Mouse (Mus musculus) embryonic facial prominence, embryonic 13.5 days (tissue): ENCODE results near the gene Csdc2. TPM values are rescaled to one million over a fixed set of nuclear protein-coding genes. Genes with fewer than 3 reads are reported as not detected.

ENCODE experiments used
- ATAC-seq: fragments of 200-750 bp; cut with Nextera tagmentation; 2 replicates; pipeline ENCODE4 v1.8.0; 2017; ENCODE audit warnings: low read depth; ENCODE audit not compliant: insufficient number of reproducible peaks, insufficient read depth, low FRiP score, low TSS enrichment
- H3K27ac ChIP-seq: fragments of 300-500 bp; sonication (generic); 2 replicates; pipeline ENCODE4 v1.5.1; 2015; ENCODE audit warnings: moderate library complexity, mild to moderate bottlenecking, inconsistent platforms
- H3K27me3 ChIP-seq: fragments of 300-500 bp; sonication (generic); 2 replicates; pipeline ENCODE4 v1.6.1; 2015; ENCODE audit warnings: mild to moderate bottlenecking, inconsistent platforms
- H3K36me3 ChIP-seq: fragments of 300-500 bp; sonication (generic); 2 replicates; pipeline ENCODE4 v1.6.1; 2015; ENCODE audit warnings: mild to moderate bottlenecking, inconsistent platforms
- H3K4me1 ChIP-seq: fragments of 300-500 bp; sonication (generic); 2 replicates; pipeline ENCODE4 v1.6.1; 2015; ENCODE audit warnings: inconsistent platforms
- H3K4me2 ChIP-seq: fragments of 300-500 bp; sonication (generic); 2 replicates; pipeline ENCODE4 v1.6.1; 2015; ENCODE audit warnings: moderate library complexity, mild to moderate bottlenecking, inconsistent platforms
- H3K4me3 ChIP-seq: fragments of 300-500 bp; sonication (generic); 2 replicates; pipeline ENCODE4 v1.5.1; 2015; ENCODE audit warnings: mild to moderate bottlenecking, inconsistent platforms
- H3K9ac ChIP-seq: fragments of 300-500 bp; sonication (generic); 2 replicates; pipeline ENCODE4 v1.6.1; 2015; ENCODE audit warnings: mild to moderate bottlenecking, inconsistent platforms
- H3K9me3 ChIP-seq: fragments of 300-500 bp; sonication (generic); 2 replicates; pipeline ENCODE4 v1.6.1; 2016; ENCODE audit warnings: inconsistent platforms
- WGBS: fragments of 180-500 bp; shearing (Covaris S2); methylation state at CpG from one replicate; pipeline ENCODE4 v1.1.7; 2015; ENCODE audit warnings: mixed read lengths; 5-methylcytosine and 5-hydroxymethylcytosine counted together
- polyA plus RNA-seq: library from polyadenylated mRNA; unstranded; fragments of >200 nt; fragmentation: Nextera tagmentation; extraction: Ambion mirVana; gene quantifications from 2 replicates; pipeline ENCODE4 v1.2.1, GENCODE M21; 2015

Csdc2 gene
- polyA plus RNA-seq, 1 experiment from 2014 or later = 10.9 TPM

DNA sequence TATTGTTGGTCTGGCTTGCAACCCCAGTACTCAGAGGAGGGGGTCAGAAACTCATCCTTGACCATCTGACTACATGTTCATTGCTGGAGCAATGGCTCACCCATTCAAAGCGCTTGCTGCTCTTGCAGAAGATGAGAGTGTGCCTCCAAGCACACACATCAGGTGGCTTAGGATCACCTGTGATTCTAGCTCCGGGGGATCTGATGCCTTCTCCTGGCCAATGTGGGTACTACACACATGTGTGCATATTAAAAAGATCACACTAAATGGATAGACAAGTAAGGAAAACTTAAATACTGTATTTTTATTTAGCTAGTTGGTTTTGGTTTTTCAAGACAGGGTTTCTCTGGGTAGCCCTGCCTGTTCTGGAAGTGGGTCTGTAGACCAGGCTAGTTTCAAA lies 4.5 kb downstream of the Csdc2 start:
- Histone ChIP-seq H3K4me1 (peaks cover 32% of the 10 kb centered on the region), H3K27me3 (peaks cover 4% of the 10 kb centered on the region; the same call in 1 of the 2 replicates), H3K27ac (no peak overlapping the region), H3K9ac (no peak overlapping the region), H3K4me2 (no peak overlapping the region), H3K36me3 (no peaks in the 10 kb centered on the region), H3K4me3 (no peak overlapping the region), H3K9me3 (no peaks in the 10 kb centered on the region)
- WGBS = 89% methylated on average over 2 of the region's 2 CpGs
- no peak for ATAC-seq

DNA sequence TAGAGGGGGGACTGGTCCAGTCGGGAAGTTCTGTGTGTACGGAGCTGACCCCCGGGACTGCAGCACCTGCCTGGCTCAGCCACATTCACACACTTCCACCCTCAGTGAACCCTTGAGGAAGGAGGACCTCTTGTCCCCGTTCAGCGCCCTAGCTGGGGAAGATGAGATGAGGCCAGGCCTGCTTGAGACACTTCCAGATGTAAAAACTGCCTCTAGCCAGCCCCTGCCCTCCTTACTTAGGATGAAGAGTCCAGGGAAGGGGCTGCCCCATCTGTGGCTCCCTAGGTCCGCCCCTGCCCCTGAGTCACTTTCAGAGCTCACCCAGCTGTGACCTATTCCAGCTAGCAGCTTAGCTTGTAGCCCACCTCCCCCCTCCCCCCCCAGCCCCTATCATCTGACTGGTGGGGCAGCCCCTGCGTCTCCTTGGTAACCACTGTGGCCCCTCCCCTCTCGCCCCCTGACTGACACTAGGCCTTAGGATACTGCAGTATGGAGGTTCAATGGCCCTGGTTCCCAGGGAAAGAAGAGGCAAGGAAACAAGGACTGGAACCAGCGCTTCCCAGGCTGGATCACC lies 6.7 kb downstream of the Csdc2 start:
- Histone ChIP-seq H3K4me1 (peaks cover 11% of the 10 kb centered on the region), H3K4me3 (no peak overlapping the region), H3K4me2 (no peak overlapping the region), H3K9me3 (no peaks in the 10 kb centered on the region), H3K27me3 (no peaks in the 10 kb centered on the region), H3K9ac (no peak overlapping the region), H3K27ac (no peak overlapping the region), H3K36me3 (no peaks in the 10 kb centered on the region; the same call in 1 of the 2 replicates)
- WGBS = 12% methylated on average over 9 of the region's 9 CpGs
- no peak for ATAC-seq

DNA sequence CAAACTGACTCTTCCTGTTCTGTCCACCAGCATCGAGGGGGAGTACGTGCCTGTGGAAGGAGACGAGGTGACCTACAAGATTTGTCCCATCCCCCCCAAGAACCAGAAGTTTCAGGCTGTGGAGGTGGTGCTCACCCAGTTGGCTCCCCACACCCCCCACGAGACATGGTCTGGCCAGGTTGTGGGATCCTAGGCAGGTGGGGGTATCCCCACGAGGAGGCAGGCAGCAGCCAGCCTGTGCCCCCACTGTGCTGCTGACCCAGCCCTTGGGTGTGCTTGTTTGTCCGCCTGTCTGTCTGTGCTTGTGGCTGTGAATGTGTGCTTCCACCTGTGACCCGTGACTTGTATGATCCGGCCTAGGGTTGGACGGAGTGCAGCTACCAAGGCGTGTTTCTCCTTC lies 12.5 kb downstream of the Csdc2 start:
- peaks cover 17% of the 10 kb centered on the region for H3K36me3 ChIP-seq
- H3K4me1 ChIP-seq = peaks cover 5% of the 10 kb centered on the region; the same call in 1 of the 2 replicates
- no peak for ATAC-seq
- WGBS = 89% methylated on average over 10 of the region's 10 CpGs
- H3K4me3 ChIP-seq = no peak overlapping the region
- no peaks in the 10 kb centered on the region for H3K9me3 ChIP-seq
- no peak overlapping the region for H3K27ac ChIP-seq
- no peaks in the 10 kb centered on the region for H3K27me3 ChIP-seq
- no peak overlapping the region for H3K9ac ChIP-seq
- no peak overlapping the region for H3K4me2 ChIP-seq

DNA sequence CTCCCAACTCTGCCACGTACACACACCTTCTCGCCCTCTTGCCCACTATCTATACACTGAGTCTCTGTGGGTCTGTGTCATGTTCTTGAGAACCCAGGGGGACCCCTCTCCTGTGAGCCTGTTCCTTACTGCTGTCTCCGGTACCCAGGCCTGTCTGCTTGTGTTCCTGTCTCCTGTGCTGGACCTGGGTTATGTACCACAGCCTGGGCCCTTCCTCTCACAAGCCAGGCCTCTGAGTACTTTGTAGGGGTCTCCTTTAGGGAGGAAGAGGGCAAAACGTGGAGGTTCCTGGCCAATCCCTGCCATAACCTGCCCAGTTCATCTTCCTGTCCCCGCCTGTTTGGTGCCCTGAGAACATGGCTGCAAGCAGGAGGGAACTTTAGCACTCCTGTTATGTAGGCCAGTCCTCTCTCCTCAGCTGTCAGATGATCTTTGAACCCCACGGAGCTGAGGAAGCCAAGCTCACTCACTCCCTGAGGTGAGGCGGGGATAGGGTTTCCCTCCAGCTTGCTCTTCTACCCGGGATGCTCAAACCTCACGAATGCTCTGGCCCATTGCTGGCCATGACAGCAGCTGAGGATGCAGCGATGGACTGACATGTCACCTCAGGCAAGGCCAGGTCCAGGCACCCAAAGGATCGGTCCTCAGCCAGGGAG lies 13.0 kb downstream of the Csdc2 start:
- Histone ChIP-seq H3K36me3 (peaks cover 23% of the 10 kb centered on the region), H3K27me3 (no peaks in the 10 kb centered on the region), H3K4me1 (peaks cover 5% of the 10 kb centered on the region; the same call in 1 of the 2 replicates), H3K4me3 (no peak overlapping the region), H3K9me3 (no peaks in the 10 kb centered on the region), H3K4me2 (no peak overlapping the region), H3K27ac (no peak overlapping the region), H3K9ac (no peak overlapping the region)
- ATAC-seq = no peak
- 67% methylated on average over 11 of the region's 11 CpGs for WGBS

DNA sequence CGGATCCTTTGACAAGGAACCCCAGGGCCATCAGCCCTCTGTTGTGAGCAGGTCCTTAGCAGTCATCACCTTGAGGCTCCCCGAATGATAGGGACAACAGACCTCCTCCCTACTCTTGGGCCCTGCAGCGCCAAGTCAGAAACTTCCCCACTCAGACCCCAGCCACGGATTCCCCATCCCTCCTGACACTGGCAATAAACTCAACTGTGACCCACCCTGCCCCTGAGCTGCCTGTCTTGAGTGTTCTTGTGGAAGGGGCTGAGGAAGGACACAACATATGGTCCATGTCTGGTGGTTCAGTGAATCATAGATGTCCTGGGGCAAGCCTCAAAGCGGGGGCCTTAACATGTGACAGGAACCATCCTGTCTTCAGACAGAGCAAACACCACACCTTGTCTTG lies 14.2 kb downstream of the Csdc2 start:
- WGBS = 84% methylated on average over 5 of the region's 5 CpGs
- ATAC-seq = no peak
- Histone ChIP-seq H3K4me2 (no peak overlapping the region), H3K9ac (no peak overlapping the region), H3K4me1 (no peaks in the 10 kb centered on the region), H3K27me3 (no peaks in the 10 kb centered on the region), H3K9me3 (no peaks in the 10 kb centered on the region), H3K4me3 (no peak overlapping the region), H3K27ac (no peak overlapping the region), H3K36me3 (peaks cover 34% of the 10 kb centered on the region)

DNA sequence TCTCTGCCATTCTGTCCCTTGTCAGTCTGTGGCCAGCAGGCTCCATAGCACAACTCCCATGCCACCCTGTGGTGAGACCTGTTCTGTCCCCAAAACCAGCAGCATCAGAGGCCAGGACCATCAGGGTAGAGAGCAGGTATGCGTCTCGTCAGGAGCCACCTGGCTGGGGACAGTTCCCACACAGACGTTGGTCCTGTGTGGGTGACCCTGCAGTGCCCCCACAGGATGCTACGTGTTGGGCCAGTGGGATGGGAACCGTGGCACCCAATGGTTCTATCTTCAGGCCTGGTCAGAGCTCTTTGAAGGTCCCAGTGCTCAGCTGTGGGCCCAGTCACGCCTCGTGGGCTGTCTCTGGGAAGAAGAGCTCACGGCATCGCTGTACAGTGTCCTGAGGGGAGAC lies 14.6 kb downstream of the Csdc2 start:
- no peak overlapping the region for H3K4me2 ChIP-seq
- peaks cover 38% of the 10 kb centered on the region for H3K36me3 ChIP-seq
- 90% methylated on average over 9 of the region's 9 CpGs for WGBS
- H3K4me3 ChIP-seq = no peak overlapping the region
- no peak overlapping the region for H3K27ac ChIP-seq
- H3K27me3 ChIP-seq = no peaks in the 10 kb centered on the region
- no peaks in the 10 kb centered on the region for H3K9me3 ChIP-seq
- no peak for ATAC-seq
- H3K9ac ChIP-seq = no peak overlapping the region
- no peaks in the 10 kb centered on the region for H3K4me1 ChIP-seq

DNA sequence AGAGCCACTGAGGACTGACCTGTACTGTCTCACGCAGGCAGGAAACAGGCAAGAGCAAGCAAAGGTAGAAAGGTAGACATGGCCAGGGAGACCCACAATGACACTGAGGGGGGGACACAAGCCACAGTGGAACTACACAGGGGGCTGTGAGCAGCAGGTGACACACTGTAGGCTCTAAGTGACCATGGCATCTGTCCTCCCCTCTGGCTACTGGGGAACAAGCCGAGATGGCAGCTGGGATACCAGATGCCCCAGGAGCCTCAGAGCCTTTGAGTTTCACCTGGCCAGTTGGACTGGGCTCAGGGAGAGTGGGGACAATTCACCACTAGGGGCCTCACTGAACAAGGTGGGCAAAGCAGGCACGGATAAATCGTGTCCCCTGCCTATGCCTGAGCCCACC lies 15.8 kb downstream of the Csdc2 start:
- H3K9ac ChIP-seq = no peak overlapping the region
- no peak for ATAC-seq
- H3K4me3 ChIP-seq = no peak overlapping the region
- H3K36me3 ChIP-seq = peaks cover 39% of the 10 kb centered on the region
- no peaks in the 10 kb centered on the region for H3K4me1 ChIP-seq
- no peak overlapping the region for H3K27ac ChIP-seq
- no peaks in the 10 kb centered on the region for H3K9me3 ChIP-seq
- 79% methylated on average over 4 of the region's 4 CpGs for WGBS
- no peaks in the 10 kb centered on the region for H3K27me3 ChIP-seq
- no peak overlapping the region for H3K4me2 ChIP-seq

DNA sequence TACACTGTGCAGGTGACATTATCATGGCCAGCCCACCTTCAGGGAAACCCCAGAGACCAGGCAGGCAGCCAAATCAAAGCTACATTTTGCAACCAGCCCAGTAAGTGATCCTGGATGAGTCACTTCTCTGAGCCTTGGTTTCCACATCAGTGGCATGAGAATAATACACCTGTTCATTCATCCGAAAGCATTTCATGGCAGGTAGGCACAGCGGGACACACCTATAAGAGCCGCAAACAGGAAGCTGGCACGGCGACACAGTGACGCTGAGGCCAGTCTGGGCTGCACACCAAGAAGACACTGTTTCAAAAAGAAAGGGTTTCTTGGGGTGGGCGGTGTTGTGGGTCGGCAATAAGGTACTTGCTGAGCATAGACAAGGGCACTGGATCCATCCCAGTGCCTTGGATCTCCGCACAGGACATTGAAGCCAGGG lies 17.6 kb downstream of the Csdc2 start:
- Histone ChIP-seq H3K9ac (no peak overlapping the region), H3K4me3 (no peak overlapping the region), H3K36me3 (peaks cover 39% of the 10 kb centered on the region), H3K4me1 (no peaks in the 10 kb centered on the region), H3K27me3 (no peaks in the 10 kb centered on the region), H3K4me2 (no peak overlapping the region), H3K27ac (no peak overlapping the region), H3K9me3 (no peaks in the 10 kb centered on the region)
- WGBS = 95% methylated on average over 9 of the region's 9 CpGs
- ATAC-seq = no peak

DNA sequence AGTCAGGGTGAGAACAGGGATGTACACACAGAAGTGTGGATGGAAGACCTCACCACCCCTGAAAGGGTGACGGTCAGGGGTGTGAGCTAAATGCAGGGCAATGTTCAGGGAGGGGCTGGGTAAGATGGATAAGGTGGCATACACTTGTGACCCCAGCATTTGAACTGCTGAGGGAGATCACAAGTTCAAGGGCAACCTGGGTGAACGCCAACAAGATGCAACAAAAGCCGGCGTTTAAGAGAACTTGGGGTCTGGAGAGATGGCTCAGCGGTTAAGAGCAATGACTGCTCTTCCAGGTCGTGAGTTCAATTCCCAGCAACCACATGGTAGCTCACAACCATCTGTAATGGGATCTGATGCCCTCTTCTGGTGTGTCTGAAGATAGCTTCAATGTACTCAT lies 18.2 kb downstream of the Csdc2 start:
- H3K9me3 ChIP-seq = no peaks in the 10 kb centered on the region
- WGBS = 92% methylated on average over 6 of the region's 6 CpGs
- H3K36me3 ChIP-seq = peaks cover 39% of the 10 kb centered on the region
- H3K4me2 ChIP-seq = no peak overlapping the region
- H3K27me3 ChIP-seq = no peaks in the 10 kb centered on the region
- H3K9ac ChIP-seq = no peak overlapping the region
- H3K27ac ChIP-seq = no peak overlapping the region
- no peak overlapping the region for H3K4me3 ChIP-seq
- ATAC-seq = no peak
- peaks cover 3% of the 10 kb centered on the region for H3K4me1 ChIP-seq

DNA sequence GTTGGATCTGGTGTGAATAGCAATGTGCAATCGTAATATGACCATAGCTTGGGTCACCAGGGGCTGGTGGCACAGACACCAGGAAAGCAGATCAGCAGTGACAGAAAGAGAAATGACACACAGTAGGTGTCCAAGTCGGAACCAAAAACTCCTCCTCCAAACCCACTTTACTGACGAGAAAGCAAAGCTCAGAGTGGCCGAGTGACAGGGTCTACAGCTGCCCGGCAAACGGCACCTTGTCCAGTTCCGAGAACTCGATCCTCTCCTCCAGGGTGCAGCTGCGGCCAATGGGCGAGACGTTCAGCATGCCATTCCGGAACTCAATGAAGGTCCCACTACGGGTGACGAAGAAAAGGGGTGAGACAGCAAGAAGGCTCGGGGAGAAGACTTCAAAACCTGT lies 18.9 kb downstream of the Csdc2 start:
- peaks cover 5% of the 10 kb centered on the region for H3K4me1 ChIP-seq
- H3K27me3 ChIP-seq = no peaks in the 10 kb centered on the region
- no peak overlapping the region for H3K4me3 ChIP-seq
- peaks cover 39% of the 10 kb centered on the region for H3K36me3 ChIP-seq
- H3K4me2 ChIP-seq = no peak overlapping the region
- 89% methylated on average over 15 of the region's 15 CpGs for WGBS
- H3K9me3 ChIP-seq = no peaks in the 10 kb centered on the region
- H3K27ac ChIP-seq = no peak overlapping the region
- no peak overlapping the region for H3K9ac ChIP-seq
- ATAC-seq = no peak

DNA sequence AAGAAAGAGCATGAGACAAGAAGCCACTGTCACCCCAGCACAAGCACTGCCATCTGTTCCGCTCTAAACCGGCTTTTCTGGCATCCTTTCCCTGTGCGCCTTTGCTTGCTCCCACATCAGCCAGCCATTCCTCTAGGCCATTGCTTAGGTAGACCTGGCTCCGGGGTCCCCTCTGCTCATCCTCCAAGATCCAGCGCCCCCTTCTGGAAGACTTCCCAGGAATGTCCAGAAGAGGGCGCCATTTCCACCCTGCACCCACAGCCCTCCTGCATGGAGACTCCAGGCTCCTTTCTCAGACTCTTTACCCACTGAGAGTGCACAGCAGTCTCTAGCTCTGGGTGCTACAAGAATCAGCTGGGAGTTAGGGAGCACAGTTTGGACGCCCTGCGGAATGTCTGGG lies 19.9 kb downstream of the Csdc2 start:
- no peaks in the 10 kb centered on the region for H3K9me3 ChIP-seq
- WGBS = 58% methylated on average over 8 of the region's 8 CpGs
- H3K27ac ChIP-seq = no peak overlapping the region
- H3K27me3 ChIP-seq = no peaks in the 10 kb centered on the region
- H3K4me1 ChIP-seq = peaks cover 5% of the 10 kb centered on the region
- no peak overlapping the region for H3K4me2 ChIP-seq
- H3K36me3 ChIP-seq = peaks cover 33% of the 10 kb centered on the region
- no peak overlapping the region for H3K4me3 ChIP-seq
- H3K9ac ChIP-seq = no peak overlapping the region
- no peak for ATAC-seq

DNA sequence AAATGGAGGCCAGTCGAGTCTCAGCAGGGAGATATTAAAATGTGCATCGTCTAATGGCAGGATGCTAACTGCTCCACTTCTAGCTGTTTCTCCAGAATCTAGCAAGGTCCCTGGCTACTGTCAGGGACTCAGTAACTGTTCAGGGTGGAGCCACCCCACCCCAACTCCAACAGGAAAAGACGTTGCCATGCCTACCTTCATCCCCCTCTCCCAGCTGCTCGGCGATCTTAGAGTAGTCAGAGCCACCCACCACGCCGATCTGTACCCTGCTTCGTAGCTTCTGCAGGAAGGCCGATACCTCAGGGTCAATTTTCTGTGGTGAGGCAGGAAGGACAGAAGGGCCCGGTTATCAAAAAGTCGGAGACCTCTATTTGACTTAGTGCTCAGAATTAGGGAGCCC lies 21.0 kb downstream of the Csdc2 start:
- Histone ChIP-seq H3K9ac (no peak overlapping the region), H3K27ac (no peak overlapping the region), H3K4me1 (peaks cover 5% of the 10 kb centered on the region), H3K27me3 (no peaks in the 10 kb centered on the region), H3K4me3 (no peak overlapping the region), H3K9me3 (no peaks in the 10 kb centered on the region), H3K4me2 (no peak overlapping the region), H3K36me3 (peaks cover 24% of the 10 kb centered on the region)
- ATAC-seq = no peak
- WGBS = 86% methylated on average over 11 of the region's 11 CpGs
